Mouse (Mus musculus) 3134 (cell line): ENCODE data around the gene Prol1.
"Not testable (repeated sequence)": the region's sequence is repeated elsewhere in the genome, so short reads cannot be mapped to it uniquely, and the experiment has no call there.

Experiments
- DNase-seq: peaks from one replicate; pipeline ENCODE4 v3.0.0-alpha.2; 2011; ENCODE audit warnings: low spot score; ENCODE audit not compliant: insufficient read length; ENCODE audit errors: extremely low read depth

Prol1 gene

DNA sequence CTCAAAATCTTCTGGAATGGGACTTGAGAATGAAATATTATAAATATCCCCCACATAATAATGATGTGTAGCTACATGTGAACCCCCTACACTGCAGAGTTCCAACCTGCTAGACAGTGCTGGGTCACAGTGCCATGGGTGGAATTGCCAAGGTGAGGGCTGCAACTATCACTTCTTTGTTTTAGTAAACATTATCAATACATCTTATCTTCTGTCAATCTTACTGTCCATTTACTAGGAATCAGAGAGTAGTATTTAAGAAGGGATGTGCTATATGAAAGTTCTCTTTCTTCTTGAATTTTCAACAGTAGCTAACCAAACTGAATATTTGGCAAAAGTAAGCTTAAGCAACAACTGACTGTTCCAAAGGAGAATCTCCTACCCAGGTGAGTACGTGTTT, at the start of gene Prol1:
Gene Prol1, plus strand, starts transcription at position 301 of the 400 bp plus-strand sequence.
- DNase-seq, result no peak

DNA sequence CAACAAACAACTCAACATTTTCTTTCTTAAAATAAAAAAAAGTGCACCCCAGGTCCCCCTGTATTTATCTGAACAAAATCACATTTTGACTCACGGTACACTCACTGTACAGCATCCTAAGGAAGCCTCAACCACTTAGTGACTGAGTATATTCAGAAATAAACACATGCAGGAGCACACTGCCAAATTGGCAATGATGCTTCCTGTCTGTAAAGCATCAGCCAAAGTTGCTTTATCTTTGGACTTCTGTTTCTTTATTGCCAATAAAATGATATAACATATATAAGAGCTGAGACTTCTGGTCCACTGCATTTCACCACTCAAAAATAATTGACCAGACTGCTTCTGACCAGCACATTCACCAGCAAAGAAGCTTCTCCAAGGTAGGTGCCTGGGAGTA, 48.5 kb upstream of the Prol1 start, which contains the start of gene Gm7714:
Gene Gm7714, plus strand, starts transcription at position 301 of the 400 bp plus-strand sequence.
- no peak for DNase-seq

DNA sequence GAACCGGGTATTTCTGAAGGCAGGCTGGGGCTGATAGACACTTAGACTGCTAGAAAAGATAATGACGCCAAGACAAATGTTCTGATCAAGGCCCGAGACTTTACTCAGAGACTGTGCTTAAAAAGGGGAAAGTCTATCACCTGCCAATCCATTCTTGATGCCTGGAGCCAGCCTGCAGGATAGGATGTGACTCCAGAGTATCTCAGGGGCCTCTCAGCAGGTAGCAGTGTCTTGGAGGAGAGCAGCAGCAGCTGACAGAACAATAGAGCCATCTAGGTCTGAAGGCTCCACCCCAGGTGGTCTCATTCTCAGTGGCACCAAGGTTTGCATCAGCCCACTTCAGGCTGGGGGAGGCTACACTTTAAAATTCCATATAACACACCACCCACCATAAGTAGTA, 5.8 kb upstream of the Prol1 start:
- not testable (repeated sequence) for DNase-seq

DNA sequence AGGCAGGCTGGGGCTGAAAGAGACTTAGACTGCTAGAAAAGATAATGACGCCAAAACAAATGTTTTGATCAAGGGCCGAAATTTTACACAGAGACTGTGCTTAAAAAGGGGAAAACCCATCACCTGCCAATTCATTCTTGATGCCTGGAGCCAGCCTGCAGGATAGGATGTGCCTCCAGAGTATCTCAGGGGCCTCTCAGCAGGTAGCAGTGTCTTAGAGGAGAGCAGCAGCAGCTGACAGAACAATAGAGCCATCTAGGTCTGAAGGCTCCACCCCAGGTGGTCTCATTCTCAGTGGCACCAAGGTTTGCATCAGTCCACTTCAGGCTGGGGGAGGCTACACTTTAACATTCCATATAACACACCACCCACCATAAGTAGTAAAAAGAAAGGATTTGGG, 31.4 kb downstream of the Prol1 start:
- not testable (repeated sequence) for DNase-seq

DNA sequence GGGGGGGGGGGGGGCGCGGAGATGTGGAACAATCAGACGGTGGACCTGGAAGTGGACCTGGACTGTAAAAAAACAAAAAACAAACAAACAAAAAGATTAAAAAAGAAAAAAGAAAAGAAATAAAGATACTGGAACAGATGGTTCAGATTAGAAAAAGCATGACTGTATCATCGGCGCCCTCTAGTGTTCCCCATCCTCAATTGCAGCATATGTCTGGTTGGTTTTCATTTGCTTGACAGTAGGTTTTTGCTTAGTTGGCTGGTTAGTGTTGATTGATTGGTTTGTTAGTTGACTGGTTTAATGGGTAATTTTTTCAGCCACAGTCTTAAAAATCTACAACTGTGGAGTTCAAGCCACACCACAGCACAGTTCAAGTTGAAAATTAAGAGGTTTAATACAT, 47.7 kb downstream of the Prol1 start:
- no peak for DNase-seq

DNA sequence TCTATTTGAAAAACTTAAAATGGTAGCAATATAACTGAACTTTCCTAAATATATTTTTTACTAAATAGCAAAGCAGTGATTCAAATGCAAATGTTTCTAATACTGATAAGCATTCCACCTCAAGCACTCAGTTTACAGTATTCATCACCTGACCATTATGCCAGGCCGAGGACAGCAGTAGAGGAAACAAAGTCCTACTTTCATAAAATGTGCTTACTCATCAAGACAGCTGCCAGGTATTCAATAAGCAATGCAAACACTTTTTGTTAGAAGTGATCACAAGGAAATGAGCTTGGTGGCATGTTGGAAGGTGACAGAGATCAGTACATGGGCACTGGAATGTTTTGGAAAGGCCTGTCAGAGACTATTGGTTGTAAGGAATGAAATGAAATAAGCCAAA, 49.8 kb downstream of the Prol1 start:
- DNase-seq, result no peak

DNA sequence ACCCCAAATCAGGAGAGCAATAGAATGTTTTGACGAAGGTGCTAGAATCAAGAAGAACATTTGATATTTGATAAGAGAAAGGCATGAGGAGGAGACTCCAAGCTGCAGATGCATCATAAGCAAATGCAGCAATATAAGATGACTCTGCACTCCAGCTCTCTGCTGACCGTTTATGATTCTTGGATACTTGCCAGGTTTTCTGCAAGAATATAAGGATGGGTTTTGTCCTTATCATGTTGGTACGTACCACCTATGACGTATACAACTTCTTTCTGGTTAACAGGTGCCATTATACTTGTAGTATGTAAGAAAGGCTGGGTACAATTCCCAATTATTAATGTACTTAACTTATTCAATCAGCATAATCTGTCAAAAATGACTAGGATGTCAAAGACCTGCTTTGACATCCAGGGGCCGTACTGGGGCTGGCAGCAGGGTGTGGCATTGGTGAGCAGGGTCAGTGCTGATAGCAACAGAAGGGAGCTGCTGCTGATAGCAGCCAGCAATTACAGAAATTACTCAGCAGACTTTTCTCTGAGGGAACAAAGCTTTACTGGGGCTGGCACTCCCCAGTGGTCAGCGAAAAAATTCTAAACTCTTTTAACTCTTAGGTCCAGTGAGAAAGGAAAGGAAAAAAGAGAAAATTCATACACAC, 53.6 kb downstream of the Prol1 start:
- no peak for DNase-seq

DNA sequence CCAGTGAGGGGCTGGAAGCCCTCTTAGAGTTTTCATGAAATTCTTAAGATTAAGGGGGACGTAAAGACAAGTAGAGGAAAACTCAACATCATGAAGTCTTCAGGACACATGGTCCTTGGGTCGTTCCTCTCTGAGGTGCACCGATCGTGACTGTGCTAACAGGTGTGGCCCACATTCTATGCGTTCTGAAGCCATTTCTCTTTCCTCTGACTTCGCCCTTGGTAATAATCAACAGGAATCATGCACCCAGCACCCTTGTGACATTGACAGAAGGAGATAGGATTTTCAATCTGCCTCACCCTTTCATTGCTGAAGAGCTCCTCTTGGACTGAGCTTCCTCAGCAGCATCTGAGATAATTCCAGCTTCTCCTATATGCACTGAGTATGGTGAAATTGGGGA, 55.5 kb downstream of the Prol1 start:
- DNase-seq, result no peak

DNA sequence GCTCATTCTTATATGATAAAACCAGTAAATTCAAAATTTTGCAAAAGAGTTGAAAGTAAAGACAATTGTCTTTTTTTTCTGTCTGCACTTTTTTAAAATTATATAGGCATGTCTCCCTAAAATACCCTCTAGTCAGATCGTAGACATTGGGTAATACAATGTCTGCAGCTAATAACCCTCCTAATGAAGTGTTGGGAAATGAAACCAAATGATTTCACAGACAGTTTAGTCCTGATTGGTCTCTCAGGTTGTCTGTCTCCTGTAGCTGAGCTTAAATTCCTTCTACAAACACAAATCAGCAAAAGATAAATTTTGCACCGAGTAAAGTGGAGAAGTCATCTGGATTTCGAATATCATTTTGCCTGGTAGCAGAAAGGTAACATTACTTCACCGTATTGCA, 58.7 kb downstream of the Prol1 start, which contains the start of gene Amtn:
Gene Amtn, plus strand, starts transcription at position 301 of the 400 bp plus-strand sequence.
- DNase-seq, result no peak
